Mouse (Mus musculus): Measurements from ENCODE around the gene Gm6408.
"Not testable (repeated sequence)": the region's sequence is repeated elsewhere in the genome, so short reads cannot be mapped to it uniquely, and the experiment has no call there.

Gene Gm6408

DNA sequence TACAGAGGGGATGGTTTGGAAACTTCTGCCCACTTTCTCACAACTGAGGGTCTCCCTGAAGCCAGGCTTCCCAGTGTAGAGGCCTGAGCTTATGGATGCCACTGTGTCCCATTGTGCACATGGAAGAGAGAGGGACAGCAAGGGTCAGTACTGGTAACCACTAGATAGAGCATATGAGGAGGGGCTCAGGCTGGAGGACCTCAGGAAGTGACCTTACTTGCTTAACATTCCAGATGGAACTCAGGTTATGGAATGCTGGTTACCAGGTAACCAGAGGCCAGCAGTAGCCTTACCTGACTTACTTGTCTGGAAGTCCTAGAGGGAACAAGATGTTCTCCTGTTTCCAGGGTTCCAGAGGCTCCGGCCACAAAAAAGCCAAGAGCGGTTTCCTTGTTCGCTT lies at the start of gene Gm6408:
TSS of gene Gm6408 (plus strand) at position 301 of the 400 bp plus-strand sequence.
- DNase-seq (ENCODE audit: low spot score in 2 of 2): not testable (repeated sequence)

DNA sequence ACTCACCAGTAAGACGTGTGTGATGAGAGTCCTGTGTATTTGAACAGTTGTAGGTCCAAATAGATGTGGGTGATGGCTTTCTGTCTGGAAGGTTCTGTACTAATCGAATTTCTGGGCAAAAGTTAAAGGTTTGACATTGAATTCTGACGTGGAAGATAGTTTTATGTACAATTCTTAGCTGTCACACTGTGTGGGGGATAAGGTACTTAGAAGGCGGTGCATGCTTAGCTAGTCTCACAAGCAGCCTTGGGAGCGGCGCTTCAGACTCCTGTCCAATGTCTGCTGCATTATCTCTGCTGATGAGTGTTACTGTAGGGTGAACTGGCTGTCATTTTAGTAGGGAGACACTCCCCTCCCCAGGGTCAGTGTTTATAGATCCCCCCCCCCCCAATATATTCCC lies 49.3 kb upstream of the Gm6408 start:
- DNase-seq (ENCODE audit: low spot score in 2 of 2): no peak

DNA sequence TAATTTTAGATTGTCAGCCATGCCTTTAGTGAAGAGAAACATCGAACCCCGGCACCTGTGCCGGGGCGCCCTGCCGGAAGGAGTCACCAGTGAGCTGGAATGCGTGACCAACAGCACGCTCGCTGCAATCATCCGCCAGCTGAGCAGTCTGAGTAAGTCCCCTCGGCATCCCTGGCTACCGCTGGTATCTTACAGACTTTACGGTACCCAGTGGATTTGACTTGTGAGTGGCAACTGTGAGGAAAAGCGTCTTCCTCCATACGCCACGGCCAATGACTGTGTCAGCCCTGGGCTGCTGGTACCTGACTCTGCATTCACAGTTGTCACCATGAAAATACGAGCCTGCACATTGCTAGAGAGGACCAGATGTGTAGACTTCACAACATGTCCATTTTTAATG lies 46.4 kb upstream of the Gm6408 start:
- DNase-seq (ENCODE audit: low spot score in 2 of 2): no peak

DNA sequence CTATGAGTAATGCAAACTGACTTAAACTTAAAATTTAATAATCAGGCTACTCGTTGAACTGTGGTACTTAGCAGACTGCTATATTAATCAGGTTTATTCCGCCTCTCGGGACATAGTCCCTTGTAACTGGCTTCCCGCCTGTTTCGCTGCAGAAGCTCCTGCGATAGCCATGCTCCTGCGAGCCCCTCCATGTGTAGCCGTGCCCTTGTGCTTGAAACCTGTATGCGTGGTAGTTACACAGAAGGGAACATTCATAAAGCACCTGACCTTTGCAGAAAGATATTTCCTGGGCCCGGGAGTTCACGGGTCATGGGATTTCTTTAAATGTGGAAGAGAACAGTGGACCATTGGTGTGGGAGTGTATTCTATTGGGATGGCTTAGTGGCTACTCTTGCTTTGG lies 45.0 kb upstream of the Gm6408 start:
- DNase-seq (ENCODE audit: low spot score in 2 of 2): no peak

- DNase-seq (ENCODE audit: low spot score in 2 of 2): no peak
These were observed 42.5 kb upstream of the Gm6408 start for GRCm38 (mm10) chr5:146439152-146439781.

DNA sequence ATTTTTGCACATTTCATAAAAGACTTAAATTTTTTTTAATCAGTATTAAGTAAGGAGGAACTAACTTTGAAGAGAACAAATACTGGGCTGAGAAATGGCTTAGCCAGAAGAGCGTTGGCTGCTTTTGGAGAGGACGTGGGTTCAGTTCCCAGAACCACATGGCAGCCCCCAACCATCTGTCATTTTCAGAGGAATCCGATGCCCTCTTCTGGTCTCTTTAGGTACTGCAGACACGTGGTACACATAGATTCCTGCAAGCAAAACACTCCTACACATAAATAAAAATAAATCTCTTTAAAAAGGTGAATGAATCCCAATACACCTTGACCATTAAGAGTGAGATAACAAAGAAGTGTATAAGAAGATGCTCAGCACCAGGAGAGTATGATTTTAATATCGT lies 41.5 kb upstream of the Gm6408 start:
- DNase-seq (ENCODE audit: low spot score in 2 of 2): no peak

- DNase-seq (ENCODE audit: low spot score in 2 of 2): no peak
These were observed 39.0 kb upstream of the Gm6408 start for GRCm38 (mm10) chr5:146442767-146443166.

DNA sequence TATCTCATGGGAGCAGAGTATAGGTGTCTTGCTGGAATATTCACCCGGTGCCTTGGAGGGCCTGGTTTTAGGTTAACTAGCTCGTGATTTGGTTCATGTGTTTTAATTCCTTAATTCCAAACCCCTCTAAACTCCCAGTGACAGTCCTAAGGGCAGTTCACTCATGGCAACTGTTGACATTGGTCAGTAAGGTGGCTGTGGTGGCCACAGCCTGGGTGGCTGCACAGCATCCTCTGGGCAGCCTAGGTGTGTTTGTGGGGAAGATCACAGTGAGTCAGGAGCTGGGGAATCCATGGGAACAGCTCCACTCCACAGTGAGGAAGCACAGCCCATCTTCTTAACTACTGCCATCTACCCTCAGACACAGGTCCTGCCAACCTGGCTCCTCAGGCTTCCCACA lies 35.1 kb upstream of the Gm6408 start:
- no peak for DNase-seq (ENCODE audit: low spot score in 2 of 2)

GRCm38 (mm10) chr5:146451592-146452254 lies 30.0 kb upstream of the Gm6408 start:
- DNase-seq (ENCODE audit: low spot score in 2 of 2): no peak

DNA sequence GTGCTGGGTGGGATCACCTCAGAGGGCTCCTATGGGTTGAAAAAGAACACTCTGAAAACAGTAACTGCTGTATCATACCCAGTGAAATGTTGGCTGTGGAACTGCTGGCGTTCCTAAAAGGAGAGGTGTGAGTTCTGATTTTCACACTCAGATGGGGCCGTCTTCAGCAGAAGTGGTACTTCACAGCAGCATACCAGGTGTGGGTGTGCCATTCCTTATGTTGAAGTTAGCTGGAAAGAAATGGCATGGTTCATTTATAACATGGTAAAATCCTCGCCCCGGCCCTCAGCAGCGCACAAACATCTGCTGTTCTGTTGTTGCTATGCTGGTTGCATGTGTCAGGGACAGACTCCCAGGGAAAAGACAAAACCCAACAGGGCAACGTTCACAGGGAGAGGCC lies 28.2 kb upstream of the Gm6408 start:
- DNase-seq (ENCODE audit: low spot score in 2 of 2): no peak

DNA sequence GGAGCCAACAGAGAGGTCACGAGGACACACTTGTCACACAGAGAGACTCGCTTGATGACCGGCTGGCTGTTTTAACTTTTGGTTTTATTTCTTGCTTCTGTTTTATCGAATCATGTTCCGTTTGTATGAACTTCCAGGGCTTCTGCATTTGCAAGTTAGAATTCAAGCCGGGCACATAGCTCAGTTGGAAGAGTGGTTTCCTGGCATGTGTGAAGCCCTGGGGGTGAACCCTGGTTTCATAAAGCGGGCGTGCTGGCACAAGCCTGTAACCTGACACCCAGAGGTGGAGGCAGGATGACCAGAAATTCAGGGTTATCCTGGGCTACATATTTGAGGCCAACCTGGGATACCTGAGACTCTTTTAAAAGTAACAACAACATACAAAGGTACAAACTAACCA lies 20.2 kb upstream of the Gm6408 start:
- no peak for DNase-seq (ENCODE audit: low spot score in 2 of 2)

GRCm38 (mm10) chr5:146466663-146467062 lies 15.1 kb upstream of the Gm6408 start:
- DNase-seq (ENCODE audit: low spot score in 2 of 2): no peak

DNA sequence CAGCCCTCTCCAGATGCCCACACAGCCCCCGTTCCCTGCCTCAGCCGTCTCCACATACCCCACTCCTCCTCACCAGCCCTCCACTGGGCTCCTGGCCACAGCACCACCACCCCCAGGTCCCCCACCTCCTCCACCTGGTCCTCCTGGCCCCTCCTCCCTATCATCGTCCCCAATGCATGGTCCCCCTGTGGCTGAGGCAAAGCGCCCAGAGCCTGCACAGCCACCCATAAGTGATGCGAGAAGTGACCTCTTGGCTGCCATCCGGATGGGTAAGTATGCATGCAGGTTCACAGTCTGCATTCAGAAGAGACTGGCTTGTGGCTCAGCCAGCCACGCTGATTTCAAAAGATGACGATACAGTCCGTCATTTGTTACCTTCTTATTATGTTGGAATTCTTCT lies 13.5 kb upstream of the Gm6408 start:
- no peak for DNase-seq (ENCODE audit: low spot score in 2 of 2)

DNA sequence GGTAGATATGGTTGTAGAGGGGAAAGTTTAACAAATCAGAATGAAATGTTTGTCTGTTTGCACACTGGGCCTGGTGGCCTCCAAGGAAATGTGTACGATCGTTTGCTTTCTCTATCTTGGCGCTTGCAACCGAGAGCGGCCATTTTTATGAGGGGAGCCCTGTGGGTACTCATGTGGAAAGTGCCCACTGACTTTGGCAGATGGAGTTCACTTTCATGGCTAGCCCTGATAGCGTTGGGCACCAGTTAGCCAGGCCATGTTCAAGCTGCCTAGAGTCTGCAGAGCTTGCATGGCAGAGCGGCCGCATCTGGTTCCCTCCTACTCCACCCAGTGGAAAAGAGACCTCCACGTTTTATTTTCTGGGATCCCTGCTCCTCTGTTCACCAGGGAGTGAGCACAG lies 10.9 kb upstream of the Gm6408 start:
- DNase-seq (ENCODE audit: low spot score in 2 of 2): no peak

- no peak for DNase-seq (ENCODE audit: low spot score in 2 of 2)
These were observed 10.5 kb upstream of the Gm6408 start for GRCm38 (mm10) chr5:146471311-146471710.

DNA sequence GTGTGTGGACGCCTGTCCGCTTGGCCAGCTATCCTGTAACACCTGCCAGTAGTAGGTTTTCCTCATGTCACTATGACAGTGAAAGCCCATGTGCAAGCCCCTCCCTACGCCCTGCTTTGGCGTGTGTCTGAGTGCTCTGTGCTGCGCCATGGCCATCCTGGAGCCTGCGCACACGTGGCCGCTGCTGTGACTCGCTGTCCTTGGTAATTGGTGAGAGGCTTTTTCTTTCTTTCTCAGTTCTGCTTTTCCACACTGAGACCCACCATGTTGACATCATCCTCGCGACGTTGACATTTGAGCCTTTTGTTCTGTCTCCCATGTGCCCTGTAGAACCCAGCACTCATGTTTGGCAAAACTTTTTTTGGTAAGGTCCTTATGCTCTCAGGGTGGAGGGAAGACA lies 9.9 kb upstream of the Gm6408 start:
- DNase-seq (ENCODE audit: low spot score in 2 of 2): no peak

DNA sequence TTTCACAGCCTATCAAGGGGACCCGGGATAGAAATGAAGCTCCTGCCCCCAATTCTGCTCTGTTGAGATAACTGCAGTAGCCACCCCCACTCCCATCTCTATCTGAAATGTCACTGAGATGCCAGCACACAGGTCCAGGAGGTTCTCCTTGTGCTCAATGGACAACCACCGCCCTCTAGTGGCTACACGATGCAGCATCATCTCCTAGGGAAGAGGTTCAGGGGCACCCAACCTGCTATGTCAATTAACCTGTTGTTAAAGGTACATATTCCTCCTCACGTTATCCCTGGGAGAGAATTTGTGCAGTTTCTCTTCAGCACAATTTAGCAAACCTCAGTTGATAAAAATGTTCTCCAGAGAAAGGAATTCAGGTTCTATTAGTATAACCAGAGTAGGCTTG lies 2.2 kb upstream of the Gm6408 start:
- DNase-seq (ENCODE audit: low spot score in 2 of 2): not testable (repeated sequence)

- peak in 1 of 2 experiments; percentile 4 for DNase-seq (ENCODE audit: low spot score in 2 of 2)
These were observed 7.2 kb downstream of the Gm6408 start for GRCm38 (mm10) chr5:146488959-146489358.

DNA sequence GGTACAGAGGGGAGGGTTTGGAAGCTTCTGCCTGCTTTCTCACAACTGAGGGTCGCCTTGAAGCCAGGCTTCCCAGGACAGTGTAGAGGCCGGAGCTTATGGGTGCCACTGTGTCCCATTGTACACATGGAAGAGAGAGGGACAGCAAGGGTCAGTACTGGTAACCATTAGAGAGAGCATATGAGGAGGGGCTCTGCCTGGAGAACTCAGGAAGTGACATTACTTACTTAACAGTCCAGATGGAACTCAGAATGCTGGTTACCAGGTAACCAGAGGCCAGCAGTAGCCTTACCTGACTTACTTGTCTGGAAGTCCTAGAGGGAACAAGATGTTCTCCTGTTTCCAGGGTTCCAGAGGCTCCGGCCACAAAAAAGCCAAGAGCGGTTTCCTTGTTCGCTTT lies 9.3 kb downstream of the Gm6408 start, which contains the start of gene Gm6370:
TSS of gene Gm6370 (plus strand) at position 301 of the 400 bp plus-strand sequence.
- not testable (repeated sequence) for DNase-seq (ENCODE audit: low spot score in 2 of 2)

DNA sequence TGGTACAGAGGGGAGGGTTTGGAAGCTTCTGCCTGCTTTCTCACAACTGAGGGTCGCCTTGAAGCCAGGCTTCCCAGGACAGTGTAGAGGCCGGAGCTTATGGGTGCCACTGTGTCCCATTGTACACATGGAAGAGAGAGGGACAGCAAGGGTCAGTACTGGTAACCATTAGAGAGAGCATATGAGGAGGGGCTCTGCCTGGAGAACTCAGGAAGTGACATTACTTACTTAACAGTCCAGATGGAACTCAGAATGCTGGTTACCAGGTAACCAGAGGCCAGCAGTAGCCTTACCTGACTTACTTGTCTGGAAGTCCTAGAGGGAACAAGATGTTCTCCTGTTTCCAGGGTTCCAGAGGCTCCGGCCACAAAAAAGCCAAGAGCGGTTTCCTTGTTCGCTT lies 20.3 kb downstream of the Gm6408 start, which contains the start of gene 4930449I24Rik:
TSS of gene 4930449I24Rik (plus strand) at position 301 of the 400 bp plus-strand sequence.
- not testable (repeated sequence) for DNase-seq (ENCODE audit: low spot score in 2 of 2)

DNA sequence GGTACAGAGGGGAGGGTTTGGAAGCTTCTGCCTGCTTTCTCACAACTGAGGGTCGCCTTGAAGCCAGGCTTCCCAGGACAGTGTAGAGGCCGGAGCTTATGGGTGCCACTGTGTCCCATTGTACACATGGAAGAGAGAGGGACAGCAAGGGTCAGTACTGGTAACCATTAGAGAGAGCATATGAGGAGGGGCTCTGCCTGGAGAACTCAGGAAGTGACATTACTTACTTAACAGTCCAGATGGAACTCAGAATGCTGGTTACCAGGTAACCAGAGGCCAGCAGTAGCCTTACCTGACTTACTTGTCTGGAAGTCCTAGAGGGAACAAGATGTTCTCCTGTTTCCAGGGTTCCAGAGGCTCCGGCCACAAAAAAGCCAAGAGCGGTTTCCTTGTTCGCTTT lies 32.1 kb downstream of the Gm6408 start, which contains the start of gene Gm3402:
TSS of gene Gm3402 (plus strand) at position 301 of the 400 bp plus-strand sequence.
- not testable (repeated sequence) for DNase-seq (ENCODE audit: low spot score in 2 of 2)

DNA sequence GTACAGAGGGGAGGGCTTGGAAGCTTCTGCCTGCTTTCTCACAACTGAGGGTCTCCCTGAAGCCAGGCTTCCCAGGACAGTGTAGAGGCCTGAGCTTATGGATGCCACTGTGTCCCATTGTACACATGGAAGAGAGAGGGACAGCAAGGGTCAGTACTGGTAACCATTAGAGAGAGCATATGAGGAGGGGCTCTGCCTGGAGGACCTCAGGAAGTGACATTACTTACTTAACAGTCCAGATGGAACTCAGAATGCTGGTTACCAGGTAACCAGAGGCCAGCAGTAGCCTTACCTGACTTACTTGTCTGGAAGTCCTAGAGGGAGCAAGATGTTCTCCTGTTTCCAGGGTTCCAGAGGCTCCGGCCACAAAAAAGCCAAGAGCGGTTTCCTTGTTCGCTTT lies 43.7 kb downstream of the Gm6408 start, which contains the start of gene Gm3404:
TSS of gene Gm3404 (plus strand) at position 301 of the 400 bp plus-strand sequence.
- DNase-seq (ENCODE audit: low spot score in 2 of 2): not testable (repeated sequence)
